Mouse (Mus musculus) gastrocnemius, adult 18-20 months (tissue): ENCODE measurements around the gene Acsl1. TPM values are rescaled to one million over a fixed set of nuclear protein-coding genes. Genes with fewer than 3 reads are reported as not detected.

Source experiments
- DNase-seq: peaks from one replicate; pipeline ENCODE4 v3.0.0; 2021; ENCODE audit warnings: low spot score
- total RNA-seq, 2 experiments: library from RNA; stranded (reverse); gene quantifications; 2 replicates each; pipeline ENCODE4 v1.2.3; 2021

The Acsl1 gene
- total RNA-seq, 2 experiments from 2014 or later, result 270 to 281 TPM

DNA sequence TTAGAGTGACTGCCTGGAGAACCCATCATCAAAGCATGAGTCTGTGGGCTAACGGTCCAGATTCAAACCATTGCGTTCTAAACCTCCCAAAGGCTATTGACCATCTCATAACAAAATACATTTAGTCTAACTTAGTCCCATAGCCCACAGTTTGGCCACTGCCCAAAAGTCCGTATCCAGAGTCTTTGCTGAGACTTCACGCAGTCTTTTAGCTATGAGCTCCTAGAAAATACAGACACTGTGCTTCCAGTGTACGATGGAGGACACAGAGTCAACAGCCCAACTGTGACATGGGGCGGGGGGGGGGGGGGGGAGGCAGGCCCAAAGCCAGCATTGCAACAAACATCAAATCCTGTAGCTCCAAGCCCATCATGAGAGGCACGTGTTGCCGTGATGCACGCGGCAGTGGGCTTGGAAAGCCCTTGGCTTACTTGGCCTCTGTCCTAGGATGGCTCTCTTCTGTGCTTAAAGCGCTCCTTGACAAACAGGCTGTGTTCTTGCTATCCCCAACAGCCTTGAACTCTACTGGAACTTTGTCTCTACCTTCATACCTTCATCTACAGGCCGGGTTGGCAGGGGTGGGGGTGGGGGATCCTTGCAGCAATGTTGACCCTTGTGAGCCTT lies 32.3 kb downstream of the Acsl1 start:
- DNase-seq, result no peak

DNA sequence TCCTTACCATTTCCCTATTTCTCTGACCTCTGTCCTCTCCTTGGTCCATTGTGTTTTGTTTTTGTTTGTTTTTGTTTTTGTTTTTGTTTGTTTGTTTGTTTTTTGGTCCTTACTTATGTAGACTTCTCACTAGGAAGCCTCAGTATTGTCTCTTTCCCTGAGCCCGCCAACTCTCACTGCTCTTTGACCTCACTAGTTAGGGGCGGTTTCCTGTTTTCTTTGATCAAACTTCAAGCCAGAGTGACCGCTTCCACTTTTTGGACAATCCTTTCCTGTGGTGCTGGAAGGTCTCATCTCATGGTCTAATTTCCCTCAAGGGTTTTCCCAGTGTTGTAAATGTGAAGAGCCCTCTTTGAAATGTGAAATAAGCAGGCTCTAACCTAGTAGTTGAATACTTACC lies 33.4 kb downstream of the Acsl1 start:
- DNase-seq, result no peak

DNA sequence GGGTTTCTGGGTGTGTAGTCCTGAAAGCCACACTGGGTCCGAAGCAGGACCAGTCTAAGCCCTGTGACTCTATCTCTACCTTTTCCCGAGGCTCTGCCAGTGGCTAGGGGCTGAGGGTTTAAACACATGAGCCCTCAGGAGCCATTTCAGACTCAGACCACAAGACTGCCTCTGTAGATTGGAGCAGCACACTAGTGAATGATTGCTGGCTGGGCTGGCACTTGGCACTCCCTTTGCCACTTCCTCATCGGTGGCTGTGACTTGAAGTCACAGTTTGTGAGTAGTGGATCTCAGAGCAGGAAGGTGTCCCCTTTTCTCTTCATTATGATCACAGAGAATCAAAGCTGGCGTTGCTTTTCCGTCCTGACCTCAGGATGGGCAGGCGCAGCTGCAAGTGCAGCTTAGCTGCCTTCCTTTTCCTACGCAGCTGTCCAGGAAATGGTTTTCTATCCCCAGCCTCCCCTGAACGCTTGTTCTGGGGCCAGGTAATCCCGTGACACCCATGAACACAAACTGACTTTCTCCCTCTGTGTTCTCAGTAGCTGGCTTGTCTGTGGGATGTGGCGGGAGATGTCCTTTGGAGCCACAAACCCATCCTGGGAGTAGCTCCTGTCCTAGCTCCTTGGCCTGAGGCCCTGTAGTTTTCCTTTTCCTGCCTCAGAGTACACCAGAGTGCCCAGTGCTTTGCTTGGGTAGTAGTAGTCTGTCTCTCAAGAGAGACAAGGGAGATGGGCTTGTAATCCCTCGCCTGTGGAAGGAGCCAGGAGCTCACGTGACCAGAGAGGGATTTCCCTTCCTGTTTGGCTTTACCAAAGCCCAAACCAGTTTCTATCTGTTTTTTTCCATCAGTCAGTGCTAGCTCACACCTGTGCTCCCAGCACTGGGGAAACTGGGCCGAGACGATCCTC lies 37.9 kb downstream of the Acsl1 start:
- DNase-seq, result peak; percentile 44

DNA sequence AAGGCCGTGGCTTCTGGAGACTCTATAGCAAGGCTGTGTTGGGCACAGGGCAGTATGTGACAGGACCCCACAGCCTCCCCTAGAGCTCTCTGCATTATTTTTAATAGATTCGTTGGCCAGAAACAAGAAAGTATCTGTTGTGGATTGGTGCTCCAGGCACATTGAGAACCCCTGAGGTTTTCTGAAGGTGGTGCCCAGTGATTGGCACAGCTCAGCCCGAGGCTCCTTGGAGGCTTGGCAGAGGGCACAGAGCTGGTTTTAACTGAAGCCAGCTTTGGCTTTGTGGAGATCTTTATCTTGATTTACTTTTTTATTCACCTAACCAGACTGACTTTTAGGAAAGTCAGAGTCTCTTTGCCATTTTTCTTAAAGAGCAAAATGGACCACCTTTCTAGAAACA lies 38.6 kb downstream of the Acsl1 start:
- no peak for DNase-seq

DNA sequence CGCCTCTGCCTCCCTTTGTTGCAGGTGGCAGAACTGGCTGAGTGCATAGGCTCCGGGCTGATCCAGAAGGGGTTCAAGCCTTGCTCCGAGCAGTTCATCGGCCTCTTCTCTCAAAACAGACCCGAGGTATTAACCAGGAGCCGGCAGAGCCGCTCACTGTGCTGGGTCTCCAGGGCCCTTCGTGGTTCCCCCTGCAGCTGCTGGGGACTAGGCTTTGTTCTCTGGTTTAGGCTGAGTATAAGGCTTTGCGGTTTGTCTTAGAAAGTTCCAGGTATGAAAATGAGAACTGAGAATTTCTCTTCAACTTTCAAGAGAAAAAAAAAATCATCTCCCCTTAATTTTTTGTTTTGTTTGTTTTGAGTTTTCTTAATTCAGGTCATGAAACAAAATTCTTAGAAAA lies 40.5 kb downstream of the Acsl1 start:
- no peak for DNase-seq

DNA sequence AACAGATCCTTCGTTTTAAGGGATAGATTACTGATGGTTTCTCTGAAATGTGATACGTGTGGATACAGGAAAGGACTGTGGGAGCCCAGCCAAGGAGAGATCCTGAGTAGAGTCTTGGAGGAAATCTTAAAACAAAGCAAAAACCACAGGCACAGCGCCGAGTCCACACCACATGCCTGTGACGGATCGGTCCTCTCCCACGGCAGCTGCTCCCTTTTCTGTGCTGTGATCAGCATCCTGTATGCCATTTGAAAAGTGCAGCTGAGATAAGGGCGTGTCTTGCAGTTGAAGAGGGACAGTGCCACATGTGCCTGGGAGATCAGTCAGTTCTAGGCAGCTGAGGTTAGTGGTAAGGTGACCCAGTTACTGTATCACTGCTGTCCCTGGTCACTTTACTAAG lies 41.7 kb downstream of the Acsl1 start:
- no peak for DNase-seq

DNA sequence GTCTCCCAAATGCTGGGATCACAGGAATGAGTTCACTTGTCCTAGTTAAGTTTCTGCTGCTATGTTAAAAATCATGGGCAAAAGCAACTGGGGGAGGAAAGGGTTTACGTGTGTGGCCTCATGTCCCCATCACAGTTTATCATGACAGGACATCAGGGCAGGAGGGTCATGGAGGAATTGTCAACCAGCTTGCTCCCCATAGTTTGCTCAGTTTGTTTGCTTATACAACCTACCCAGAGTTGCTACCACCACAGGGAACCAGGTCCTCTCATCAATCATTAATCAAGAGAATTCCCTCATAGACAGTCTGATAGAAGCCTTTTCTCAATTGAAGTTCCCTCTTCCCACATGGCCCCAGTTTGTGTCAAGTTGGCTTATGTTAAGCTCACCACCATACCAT lies 43.2 kb downstream of the Acsl1 start:
- DNase-seq, result no peak

DNA sequence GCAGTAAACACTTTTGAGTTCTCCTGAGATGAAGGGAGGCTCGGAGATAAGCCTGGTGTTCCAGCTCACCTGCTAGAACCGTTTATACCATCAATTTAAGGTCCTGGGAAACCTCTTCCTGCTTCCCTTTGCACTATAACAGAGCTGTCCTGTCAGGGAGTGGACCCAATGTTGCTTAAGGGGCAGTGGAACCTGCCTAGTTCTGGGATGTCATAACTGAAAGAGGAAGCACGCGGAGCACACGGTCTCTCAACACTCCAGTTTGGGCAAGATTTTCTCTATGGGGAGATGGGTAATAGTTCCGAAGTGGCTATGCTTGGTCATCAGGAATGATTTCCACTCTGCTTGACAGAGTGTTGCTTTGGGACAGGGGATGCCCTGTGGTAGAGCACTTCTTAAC lies 49.8 kb downstream of the Acsl1 start:
- DNase-seq, result no peak

DNA sequence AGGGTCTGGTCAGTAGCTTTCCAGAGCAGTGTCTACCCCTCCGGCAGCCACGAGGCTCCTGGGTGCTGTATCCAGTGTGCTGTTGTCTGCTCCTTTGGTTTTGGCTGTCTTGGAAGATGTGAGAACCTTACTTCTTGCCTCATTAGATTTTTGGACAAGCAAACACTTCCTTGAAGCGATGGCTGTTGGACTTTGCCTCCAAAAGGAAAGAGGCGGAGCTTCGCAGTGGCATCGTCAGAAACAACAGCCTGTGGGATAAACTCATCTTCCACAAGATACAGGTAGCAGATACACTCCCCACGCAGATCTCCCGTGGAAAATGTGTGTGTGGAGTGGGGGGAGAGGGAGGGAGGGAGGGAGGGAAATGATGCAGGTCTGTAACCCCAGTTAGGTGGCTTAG lies 55.3 kb downstream of the Acsl1 start:
- DNase-seq, result no peak

DNA sequence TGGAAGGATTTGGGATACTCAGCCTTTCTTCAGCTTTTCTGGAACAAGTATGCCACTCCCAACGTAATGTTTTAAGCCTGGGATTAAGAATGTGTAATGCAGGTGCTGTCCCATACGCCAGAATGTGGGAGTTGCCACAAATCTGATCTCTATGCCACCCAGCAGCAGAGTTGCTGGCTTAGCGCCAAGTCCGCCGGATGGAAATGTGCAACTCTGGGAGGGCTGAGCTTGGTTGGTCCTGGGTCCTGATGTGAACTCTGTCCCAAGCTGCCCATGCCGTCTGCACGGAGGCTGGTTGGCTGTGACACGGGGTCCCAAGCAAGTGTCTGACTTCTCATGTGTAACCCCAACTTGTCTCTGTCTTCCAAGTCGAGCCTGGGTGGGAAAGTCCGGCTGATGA lies 56.0 kb downstream of the Acsl1 start:
- DNase-seq, result no peak

DNA sequence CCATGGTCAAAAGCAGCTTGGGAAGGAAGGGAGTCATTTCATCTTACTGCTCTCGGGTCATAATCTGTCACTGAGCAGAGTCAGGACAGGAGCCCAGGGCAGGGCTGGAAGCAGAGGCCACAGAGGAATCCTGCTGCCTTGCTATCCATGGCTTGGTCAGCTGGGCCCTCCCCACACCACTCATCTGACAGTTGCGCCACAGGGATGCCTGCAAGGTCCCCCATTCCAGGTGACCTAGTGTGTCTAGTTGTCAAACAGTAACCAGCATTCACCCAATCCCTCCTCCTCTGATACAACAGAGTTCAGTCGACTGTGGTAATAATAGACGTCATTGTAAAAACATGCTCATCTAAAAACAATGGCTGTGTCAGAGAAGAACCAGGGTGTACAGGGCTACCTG lies 58.7 kb downstream of the Acsl1 start:
- no peak for DNase-seq

DNA sequence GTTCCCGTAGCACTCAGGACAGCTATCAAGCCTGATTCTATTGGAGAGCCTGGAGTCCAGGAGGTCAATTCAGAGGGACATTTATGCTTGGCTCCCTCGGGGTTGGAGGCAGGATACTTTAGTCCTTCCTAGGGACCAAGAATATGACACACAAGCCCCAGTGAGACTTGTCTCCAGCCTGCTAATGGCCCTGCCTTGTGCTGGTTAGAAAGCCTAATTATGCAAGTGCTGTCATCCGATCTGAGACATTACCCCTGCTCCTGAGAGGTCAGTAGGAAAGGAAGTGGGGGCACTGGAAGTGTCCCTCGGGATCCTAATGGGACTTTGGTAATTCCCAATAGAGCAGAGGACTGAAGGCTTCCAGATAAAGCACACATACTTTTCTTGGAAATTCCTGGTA lies 59.7 kb downstream of the Acsl1 start:
- DNase-seq, result no peak

DNA sequence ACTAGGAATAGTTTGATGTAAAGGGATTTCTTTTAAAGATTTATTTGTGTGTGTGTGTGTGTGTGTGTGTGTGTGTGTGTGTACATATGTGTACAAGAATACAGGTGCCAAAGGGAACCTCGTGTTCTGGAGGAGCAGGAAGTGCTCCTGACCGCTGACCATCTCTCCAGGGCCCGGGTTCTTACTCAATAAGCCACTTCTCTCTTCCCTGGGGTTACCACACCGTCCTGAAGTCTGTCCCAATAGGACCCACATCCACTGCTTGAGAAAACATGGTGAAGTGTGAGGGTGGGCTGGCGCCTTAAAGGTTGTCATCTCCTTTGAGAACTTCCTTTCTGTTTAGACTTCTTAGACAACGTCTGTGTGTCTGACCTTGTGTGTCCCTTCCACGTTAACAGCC lies 63.1 kb downstream of the Acsl1 start:
- DNase-seq, result no peak

DNA sequence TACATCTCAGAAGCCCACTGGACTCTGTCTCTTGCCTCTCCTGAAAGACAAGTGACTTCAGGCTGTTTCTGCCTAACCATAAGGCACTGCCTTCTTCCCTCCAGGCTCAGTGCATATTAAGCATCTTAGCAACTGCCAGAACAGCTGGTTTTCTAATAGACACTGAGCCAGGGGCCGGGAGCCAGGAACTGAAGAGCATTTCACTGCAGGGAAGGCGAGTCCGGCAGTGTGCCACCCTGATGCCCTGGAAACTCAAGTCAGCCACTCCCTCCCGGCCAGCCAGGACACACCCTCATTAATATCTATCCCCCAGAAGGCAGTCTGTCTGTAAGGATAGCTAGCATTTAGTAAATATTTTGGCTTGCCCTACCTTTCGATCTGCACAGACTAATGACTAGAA lies 68.9 kb downstream of the Acsl1 start:
- peak; percentile 82 for DNase-seq

DNA sequence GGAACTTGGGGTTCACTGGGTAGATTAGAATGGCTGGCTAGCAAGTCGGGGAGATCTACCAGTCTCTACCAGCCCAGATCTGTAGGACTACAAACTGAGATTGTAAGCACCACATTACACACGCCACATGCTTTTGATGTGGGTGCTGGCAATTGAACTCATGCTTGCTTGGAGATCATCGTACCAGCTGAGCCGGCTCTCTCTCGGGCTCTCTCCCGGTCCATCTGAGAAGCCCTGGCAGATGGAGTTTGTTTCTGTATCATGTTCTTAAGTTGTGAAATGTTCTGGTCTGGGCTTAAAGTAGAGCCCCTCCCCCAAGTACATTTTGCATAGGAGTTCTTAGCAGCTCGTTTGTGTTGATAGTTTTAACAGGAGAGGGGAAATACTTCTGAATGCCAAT lies 72.4 kb downstream of the Acsl1 start:
- peak; percentile 48 for DNase-seq

DNA sequence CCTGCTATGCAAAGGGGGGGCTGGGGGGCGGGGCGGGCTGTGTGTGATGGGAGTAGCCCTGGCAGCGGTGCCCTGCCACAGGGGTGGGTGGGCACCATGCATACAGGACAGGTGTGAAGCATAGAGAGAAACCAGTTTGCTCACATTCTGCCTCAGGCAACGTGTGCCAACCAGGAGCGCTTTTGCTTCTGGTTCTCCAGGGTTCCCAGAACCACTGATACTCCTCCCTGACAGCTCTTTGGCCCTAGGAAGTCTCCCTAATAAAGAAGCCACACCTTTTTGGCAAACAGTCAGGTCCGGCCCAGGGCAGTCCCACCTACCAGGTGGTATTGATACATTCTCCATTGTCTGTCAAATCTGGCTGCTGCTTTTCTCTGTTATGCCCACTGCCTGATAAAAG lies 72.8 kb downstream of the Acsl1 start:
- no peak for DNase-seq

DNA sequence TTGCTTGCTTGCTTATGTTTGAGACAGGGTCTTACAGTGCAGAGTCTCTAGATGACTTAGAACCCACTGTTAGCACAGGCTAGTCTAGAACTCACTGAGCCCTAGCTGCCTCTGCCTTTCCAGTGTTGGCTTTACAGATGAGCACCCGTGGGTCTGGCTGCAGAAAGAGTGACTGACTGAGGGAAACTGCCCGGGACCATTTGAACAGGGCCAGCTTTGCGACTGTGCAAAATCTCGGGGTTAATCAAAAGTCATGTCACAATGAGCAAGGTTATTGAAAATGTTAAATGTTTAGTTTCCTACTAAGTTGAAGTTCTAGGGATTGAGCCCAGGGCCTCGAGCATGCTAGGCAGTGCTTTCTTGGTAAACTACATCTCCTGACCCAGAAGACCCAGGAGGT lies 75.0 kb downstream of the Acsl1 start:
- no peak for DNase-seq

DNA sequence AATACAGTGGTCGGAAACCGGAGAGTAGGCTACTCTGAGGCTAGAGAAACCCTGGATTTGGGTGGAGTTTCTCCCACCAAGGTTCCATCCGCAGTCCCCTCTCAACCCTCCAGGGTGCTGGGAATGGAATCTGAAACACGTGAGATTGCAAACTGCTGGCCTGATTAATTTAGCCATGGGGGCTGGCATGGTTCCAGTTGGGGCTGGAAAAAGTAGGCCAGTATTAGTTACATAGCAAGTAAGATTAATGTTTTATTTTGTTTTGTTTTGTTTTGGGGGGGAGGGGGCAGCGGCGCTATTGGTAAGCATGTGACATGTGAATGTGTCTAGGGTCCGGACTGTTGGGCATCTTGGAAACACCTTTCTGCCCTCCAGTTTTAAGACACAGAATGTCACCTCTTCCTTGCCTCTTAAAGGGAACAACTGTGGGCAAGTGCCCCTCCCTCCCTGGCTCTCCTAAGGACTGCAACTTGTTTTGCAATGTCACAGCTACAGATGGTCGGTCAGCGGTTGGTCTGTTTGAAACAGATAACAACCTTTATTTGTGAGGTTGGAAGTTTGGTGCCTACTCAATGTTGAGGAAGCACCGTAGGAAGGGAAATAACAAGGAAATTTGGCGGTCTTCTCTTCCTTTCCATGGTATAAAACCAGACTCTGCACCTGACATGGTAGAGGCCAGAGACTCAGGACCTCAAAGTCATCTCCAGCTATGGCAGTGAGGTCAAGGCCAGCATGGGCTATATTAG lies 75.8 kb downstream of the Acsl1 start:
- DNase-seq, result peak; percentile 36

DNA sequence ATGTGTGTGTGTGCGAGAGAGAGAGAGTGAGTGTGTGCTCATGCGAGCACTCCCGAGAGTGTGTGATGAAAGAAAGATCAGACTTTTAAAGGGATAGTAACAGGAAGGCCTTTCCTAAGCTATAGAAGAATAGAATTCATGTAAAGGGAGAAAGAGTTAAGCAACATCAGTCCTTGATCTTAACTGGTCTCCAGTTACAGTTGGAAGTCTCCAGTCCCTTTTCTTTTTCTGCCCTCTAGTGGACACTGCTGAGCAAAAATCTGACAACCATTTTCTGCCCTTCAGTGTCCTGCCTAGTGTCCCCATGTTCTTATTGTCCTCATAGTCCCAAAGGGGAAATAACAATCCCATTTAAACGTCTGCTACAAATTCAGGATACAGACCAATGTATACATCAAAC lies 76.4 kb downstream of the Acsl1 start:
- peak; percentile 64 for DNase-seq

DNA sequence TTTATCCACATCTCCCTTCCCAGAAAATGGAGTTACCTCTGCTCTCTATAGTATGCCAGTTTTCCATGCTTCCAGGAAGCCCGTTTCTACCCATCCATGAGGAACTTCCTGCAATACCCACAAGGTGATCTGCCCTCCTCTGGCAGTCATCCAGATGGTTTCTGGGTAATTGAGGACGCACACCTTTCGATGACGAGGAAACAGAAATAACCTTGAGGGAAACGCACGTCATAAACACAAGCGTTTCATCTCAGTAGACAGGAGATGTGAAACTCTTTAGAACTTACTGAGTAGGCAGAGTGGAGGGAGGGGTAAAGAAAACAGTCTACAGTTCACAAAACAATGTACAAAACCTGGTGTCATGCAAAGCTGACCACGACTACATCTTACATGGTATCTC lies 79.2 kb downstream of the Acsl1 start:
- no peak for DNase-seq

DNA sequence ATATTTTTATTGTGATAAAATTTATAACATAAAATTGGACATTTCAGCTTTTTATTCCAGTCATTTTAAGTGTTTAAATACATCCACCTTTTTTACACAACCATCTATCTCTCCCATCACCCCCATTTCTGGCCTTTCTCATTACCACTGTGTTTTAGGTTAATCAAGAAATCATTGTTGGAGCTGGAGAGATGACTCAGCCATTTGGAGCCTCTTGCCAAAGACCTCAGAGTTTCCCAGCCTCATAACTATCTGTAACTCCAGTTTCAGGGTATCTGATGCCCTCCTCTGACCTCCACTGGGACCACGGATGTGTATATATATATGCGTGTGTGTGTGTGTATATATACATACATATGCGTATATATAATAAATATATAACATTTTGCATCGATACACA lies 80.2 kb downstream of the Acsl1 start:
- DNase-seq, result no peak

DNA sequence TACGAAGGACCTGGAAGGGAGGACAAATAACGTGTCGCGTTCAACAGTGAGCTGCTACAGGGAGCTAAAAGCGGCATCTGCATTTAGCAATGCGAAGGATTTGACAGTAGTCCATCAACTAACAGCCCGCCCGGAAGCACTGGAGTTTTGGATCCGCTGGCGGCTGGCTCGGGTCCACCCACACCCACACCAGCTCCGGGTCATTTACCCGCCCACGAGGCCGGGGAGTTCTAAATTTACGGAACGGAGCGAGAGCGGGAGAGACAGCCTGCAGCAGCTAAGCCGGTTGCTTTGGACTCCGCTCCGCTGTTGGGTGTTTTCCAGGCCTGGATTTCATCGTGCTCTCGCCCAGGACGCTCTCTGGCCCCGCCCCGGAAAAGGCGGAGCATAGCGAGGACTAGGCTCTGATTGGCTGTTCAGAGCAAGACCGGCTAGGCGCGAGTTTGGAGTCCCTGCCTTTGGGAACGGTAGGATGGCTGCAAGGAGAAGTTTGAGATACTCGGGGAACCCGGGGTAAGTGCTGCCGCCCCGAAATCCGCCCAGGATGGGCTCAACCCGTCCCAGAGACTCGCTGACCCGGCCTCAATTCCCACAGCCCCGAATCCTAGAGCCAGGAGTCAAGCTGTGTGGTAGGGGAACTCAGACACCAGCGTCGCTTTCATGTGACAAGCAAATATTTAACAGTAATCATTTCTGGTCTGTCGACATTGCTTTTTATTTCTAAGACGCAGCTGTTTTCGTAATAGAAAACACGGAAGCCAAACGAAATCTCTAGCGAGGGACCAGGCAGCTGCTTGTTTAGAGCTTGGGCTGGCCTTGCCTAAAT lies 81.0 kb downstream of the Acsl1 start, which contains the start of gene Cenpu:
TSS of gene Cenpu (plus strand) at position 414 of the 826 bp plus-strand sequence.
- peak; percentile 100 for DNase-seq
